Mouse (Mus musculus) MEL-GATA-1-ER (cell line): Measurements from ENCODE around the gene Ccdc85c.

Source experiments
- DNase-seq: peaks from one replicate; pipeline ENCODE4 v3.0.0-alpha.2; 2012; ENCODE audit warnings: low read depth; ENCODE audit errors: extremely low read depth

Ccdc85c gene

DNA sequence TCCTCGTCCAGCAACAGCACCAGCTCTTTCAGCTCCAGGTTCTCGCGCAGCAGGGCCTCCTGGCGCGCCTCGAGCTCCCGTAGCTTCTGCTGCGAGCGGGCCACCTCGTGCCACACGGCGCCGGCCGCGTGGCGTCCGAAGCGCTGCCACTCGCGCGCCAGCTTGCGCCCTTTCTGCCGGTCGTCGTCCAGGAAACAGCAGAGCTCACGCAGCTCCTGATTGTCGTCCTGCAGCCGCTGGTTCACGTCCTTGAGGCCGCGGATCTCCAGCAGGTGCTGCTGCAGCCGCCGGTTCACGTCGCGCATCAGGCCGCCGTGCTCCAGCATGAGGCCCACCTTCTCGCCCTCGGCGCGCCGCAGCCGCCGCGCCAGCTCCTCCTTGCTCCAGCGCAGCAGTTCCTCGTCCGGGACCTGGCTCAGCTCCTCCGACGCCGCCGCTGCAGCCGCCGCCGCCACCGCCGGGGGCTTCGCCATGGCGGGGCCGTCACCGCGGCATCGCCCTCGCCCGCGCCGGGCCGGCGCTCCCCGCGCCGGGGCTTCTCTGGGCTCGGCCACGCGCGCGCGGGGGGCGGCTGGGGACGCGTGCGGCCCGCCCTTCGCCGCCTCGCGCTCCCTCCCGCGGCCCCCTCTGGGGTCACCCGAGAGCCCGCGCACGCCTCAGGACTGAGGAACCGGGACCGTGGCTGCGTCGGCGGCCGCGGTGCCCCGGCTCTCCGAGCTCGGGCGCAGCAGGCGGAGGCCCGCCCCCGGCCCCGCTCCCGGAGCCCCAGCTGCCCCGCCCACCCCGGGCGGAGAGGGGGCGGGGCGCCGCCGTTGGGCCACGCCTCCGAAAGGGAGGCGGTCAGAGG is at the start of gene Ccdc85c:
Gene Ccdc85c, minus strand, starts transcription at position 765 of the 847 bp plus-strand sequence.
- no peak for DNase-seq

DNA sequence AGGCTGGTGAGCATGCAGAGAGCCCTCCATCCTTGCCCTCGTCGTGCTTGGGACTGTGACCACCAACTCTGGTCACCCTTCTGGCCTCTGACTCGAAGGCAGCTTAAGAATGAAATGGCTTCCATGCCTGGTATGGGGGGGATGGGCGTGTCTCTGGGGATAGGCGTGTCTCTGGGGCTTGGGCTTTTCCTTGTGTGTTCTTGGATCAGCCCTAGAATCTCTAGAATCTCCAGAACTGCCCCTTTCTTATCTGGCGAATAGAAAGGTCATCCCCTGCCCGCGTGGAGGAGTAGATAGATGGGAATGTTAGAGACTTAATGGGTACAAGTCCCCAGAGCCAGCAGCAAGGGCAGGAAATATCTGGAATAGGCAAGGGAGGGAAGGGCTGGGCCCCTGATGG is 44.9 kb upstream of the Ccdc85c start:
- DNase-seq, result no peak

DNA sequence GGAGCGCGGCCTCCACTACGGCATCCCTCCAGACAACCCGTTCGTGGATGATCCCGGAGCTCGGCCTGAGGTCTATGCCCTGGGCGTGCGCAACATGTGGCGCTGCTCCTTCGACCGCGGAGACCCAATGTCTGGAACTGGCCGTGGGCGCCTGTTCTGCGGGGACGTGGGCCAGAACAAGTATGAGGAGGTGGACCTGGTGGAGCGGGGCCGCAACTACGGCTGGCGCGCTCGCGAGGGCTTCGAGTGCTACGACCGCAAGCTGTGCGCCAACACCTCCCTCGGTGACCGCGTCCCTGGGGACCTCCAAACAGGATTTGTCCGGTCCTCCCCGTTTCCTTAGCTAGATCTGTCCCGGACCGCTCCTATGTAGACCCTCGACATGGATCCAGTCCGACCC is 43.3 kb upstream of the Ccdc85c start:
- no peak for DNase-seq

DNA sequence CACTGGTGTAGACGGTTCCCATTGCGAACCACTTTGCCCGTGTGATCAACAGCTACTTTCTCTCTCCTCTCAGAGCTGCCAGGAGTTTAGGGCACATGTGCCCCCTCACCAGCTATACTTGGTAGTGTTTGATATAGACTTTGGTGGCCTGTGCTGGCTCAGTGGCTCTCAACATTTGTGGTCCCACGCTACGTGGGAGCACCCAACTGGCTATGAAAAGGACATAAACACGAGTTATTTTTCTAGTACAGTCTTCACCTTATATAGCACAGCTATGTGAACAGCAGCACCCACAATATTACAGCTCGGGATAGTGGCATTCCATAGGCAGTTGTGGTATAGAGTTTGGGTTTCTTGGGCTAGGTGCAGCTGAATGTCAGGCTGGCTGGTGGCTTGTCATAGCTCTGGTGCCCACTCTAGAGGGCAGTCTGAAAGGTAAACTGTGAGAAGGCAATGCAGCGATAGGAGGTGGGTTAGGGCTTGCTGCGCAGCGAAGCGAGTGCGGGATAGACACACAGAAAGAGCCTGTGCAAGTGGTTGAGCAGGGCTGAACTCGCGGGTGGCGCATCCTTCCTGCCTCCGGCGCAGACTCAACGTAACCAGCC is 42.7 kb upstream of the Ccdc85c start:
- DNase-seq, result no peak

DNA sequence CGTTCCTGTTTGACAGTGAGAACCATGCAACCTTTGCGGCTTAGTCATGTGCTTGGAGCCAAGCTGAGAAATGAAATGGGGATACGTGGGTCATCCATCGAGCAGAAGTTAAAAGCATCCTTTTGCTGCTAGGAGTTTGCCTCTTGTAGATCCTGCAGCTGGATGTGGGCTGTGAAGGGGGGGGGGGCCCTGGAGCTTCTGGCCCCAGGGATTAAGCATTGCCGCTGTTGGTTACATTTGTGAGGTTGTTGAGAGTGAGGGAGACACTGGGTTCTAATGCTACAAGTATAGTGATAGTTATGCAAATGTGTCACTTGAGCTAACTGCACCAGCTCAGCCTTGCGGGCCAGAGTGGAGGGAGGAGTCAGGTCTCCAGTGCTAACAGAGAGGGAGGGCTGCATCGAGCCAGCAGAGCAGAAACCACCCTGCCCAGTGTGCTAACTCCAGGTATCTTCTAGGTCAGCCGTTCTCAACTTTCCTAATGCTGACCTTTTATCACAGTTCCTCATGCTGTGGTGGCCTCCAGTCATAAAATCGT is 42.0 kb upstream of the Ccdc85c start:
- DNase-seq, result no peak

DNA sequence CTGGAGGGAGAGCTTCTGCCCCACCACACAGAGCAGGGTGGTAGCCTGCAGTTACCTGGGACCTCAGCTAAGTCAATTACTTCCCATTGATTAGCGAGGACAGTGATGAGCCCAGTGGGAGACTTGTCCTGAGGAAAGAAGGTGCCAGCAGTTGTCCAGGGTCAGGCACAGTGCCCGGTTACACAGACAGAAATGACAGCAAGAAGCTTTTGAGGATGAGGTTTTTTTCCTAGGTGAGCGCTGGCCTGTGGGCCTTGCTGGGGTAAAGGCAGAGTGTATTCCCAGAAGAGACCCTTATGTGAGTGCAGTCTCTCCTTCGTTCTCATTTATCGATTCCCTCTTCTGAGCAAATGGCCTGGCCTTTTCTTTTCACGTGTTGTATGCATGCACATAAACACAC is 41.4 kb upstream of the Ccdc85c start:
- no peak for DNase-seq

DNA sequence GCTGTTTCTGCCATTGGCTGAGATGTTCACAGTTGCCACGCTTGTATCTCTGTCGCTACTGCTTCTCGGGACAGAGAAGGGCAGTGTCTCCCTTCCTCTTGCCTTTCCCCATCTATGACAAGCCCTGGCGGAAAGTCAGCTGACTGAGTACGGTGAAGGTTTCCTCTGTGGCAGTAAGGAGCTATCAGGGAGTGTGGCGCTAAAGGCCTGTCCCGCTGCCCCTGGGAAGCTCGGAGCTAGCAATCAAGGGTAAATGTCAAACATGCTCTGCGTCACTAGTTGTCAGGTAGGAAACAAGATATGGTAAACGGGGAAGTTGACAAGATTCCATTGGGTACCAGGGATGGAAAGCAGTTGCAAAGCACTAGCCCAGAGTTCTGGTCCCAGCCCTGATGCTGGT is 40.6 kb upstream of the Ccdc85c start:
- no peak for DNase-seq

DNA sequence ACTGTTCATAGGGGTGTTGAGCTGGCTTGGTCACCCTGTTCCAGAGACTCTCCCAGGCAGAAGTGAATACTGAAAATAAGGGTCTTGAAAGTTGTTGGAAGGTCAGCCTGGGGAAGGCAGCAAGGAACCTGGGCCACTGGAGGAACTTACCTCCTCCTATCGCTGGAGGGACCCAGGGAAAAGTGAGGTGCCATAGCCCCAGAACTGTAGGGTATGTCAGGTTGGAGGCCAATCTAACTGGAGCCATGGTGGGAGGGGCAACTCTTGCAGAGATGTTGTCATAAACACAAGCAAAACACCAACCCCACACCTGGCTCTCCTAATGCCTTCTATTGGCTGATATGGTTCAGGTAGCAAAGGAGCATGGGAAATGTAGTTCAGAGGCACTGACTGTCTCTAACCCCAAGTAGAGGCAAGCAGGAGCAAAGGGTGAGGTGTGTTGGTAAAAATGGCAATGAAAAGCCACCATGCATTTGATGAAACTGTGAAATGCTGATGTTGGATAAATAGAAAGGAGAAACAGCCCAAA is 38.1 kb upstream of the Ccdc85c start:
- no peak for DNase-seq

DNA sequence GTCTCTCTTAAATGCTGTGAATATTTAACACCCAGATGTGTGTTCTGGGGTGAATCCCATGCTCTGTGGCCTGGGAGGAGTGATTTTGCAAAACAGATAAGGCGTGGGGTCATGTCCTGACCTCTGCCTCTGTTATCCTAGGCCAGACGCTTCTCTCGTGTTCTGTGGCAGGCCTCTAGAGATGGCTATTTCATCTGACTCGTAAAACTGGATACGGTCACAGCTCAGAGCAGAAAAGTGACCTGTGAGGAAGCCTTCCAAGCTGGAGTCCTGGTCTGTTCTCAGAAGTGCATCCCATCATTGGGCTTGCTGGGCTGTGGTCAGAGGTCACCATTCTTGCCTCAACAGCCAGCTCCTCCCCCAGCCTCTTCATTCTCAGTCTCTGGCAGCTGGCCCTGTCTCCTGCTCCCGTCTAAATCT is 37.2 kb upstream of the Ccdc85c start:
- no peak for DNase-seq

DNA sequence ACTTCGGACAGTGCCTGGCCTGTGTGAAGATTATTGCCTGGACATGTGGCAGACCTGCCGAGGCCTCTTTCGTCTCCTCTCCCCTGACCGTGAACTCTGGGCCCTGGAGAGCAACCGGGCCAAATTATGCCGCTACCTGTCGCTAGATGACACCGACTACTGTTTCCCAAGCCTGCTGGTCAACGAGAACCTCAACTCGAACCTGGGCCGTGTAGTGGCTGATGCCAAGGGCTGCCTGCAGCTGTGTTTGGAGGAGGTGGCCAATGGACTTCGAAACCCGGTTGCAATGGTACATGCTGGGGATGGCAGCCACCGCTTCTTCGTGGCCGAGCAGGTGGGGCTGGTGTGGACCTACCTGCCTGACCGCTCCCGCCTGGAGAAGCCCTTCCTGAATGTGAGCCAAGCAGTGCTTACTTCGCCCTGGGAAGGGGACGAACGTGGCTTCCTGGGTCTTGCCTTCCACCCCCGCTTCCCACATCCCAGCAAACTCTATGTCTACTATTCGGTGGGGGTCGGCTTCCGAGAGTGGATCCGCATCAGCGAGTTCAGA is 36.6 kb upstream of the Ccdc85c start:
- DNase-seq, result no peak

DNA sequence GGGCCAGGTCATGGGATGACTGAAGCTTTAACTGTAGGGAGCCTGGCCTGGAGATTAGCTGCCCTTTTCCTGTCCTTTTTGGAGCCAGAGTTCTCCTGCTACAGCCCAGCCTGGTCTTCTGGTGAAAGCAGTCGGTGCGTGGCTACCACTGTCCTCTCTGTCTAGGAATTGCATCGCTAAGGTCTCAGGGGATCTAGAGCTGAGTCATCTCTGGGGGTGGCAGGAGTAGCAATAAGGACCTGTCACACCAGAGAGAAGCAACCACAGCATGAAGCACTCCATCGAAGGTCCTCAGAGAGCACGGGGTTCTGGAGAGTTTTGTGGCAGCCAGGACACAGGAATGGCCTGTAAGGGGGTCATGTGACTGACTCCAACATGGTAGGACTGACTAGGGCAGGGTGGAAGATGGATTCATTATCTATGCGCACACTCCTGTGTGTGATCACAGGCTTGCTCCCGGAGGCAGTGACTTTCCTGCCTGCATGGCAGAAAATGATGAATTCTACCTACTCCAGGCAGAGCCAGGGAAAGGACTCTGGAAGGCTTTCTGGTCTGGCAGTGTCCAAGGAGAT is 35.3 kb upstream of the Ccdc85c start:
- DNase-seq, result no peak

DNA sequence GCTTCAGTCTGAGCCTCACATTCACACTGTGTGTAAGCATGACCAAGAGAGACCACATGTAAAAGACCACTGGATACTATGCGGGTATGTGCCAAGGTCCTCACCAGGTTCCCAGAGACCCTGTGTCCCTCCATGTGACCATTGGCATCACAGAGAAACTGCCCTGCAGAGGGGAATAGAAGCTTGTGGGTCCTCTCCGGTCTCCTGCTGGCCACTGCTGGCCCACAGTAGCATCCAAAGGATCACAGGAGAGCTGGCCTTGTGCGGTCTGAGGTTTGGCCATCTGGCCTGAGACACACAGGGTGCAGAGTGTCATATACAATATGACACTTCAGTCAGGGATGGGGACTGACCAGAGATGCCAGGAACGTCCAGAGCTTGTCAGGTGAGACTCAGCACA is 34.8 kb upstream of the Ccdc85c start:
- DNase-seq, result no peak

DNA sequence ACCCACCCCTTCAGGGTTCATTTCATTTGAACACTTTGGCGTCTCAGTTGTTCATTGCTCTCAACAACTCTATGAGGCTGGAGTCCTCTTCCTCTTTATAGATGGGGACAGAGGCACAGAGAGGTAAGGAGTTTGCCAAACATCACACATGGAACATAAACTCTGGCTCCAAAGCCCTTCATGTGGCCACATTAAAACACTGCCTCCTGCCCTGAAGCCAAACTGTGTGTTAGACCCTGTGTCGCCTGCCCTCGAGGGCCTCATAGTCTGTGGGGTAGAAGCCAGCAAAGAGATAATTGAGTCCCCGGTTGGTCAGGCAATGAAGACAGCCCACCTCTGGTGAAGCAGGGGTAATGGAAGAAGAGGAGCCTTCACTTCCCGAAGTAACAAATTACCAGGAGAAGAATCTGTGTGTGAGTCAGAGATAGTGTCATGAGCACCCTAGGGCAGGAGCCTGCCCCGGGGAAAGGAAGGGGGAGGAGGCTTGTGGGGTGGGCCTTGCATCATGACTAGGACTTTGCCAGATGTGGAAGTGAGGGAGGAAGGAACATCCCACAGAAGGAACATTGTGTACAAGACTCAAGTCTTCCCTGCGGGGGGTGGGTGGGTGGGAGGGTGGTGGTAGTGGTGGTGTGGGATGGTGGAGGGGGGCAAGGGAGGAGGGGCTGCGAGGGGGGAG is 34.0 kb upstream of the Ccdc85c start:
- no peak for DNase-seq

DNA sequence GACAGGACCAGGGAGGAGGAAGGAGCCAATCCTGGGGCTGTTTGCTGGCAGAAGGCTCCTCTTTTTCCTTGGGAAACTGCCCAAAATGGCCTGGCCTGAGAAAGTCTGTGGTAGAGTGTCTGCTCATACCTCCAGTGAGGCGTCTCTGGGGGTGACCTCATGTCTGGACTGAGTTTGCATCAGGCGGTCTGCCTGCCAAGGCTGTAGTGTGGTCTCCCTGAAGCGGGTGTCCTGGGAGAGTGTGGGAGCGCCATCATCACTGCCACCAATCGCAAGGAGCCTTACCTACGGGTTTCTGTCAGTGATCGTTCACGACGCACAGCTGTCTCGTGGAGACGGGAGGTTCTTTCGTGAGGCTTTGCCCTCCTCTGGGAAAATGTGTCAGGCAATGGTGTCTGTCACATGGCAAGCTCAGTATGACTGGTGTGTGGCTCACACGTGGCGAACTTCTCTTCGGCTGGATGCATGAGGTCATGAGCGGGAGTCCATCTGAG is 33.2 kb upstream of the Ccdc85c start:
- no peak for DNase-seq

DNA sequence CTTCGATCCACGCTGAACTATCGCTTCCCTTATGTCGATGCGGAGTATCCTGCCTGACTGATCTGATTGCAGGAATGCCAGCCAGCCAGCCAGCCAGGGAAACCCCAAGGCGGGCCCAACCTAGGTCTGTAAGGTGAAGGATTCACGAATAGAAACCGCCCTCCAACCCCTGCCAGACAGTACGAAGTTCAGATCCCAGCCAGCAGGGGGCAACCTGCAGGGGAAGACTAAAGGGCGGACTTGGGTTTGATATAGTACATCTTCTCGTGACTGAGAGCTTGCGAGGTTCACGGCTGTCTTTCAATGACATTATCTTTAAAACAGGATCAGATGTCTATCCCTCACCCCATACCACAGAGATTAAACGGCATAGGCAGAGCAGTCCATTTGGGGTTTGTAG is 32.3 kb upstream of the Ccdc85c start:
- DNase-seq, result no peak

DNA sequence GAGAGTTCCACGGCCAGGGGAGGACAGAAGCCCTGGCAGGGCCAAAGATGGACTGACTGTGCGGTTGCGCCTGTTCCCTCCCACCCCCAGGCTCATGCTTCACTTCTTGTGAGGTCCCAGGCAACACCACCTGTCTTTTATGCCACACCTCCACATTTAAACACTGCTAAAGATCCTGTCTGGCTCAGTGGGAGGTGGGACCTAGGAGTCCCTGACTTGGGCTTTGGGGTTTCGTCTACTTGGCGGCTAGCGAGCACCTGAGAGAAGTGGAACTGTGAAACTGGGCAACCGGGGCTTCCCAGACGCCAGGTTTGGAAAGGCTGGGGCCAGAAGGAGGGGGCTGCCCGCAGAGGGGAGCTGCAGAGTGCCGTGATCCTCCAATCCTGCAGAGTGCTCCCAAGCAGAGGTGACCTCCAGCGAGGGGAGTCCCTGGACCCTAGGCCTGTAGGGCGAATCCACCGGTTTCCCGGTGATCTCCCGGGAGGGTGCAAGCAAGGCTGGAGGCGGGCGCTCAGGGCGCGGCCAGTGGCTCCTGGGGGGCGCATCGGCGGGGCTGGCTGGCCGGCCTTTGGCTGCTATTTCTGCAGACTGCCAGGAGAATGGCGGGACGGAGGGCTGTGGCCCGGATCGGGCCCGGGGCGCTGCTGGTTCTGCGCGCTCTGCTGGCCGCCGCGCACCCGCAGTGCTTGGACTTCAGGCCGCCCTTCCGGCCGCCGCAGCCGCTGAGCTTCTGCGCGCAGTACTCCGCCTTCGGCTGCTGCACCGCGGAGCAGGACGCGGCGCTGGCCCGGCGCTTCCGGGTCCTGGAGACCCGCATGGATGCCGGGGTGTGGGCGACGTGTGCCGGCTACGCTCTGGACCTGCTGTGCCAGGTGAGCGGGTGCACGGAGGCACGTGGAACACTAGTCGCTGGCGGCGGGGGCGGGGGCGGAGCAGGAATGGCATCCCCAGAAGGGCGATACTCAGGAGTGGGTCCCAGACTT is 30.9 kb upstream of the Ccdc85c start, which contains the start of gene Hhipl1:
Gene Hhipl1, plus strand, starts transcription at position 459 of the 983 bp plus-strand sequence.
- no peak for DNase-seq

DNA sequence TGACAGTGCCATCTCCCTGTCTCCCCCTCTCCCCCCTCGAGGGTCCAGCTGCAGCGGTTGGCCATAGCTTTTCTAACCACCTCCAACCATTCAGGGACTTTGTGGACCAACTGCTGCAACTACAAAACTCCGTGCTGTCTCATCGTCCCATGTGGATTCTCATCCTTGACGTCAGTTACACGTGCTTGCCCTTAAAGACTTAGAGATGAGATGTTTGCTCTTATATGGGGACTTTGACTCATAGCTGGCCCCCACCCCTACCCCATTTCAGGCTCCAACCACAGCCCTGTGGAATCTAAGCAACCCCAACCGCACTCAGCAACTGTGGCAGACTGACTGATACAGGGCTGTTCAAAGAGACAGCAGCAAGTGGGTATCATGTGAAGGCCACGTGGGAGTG is 29.9 kb upstream of the Ccdc85c start:
- no peak for DNase-seq

DNA sequence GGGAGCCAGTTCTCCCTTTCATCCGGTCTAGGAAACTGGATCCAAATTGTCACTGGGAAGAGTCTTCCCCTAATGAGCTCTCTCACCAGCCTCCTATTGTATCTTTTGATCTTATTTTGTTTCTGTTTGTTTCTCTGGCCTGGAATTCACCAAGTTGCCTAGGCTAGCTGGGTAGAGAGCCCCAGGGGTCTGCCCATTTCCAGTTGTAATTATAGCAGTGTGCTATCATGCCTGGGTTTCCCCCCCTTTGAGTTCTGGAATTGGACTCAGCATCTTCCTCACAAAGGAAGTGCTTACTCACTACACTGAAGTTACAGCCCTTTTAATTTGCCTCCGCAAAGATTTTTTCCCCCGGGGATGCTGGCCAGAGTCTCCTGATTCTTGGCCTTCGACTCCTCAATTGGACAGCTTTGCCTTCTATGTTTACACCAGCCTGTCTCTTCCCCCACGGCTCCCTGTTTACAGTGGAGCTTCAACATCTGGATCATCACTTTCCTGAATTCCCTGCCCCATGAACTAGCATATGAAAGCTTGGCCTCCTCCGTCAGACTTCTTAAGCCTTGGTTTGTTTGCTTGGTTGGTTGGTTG is 28.6 kb upstream of the Ccdc85c start:
- no peak for DNase-seq

DNA sequence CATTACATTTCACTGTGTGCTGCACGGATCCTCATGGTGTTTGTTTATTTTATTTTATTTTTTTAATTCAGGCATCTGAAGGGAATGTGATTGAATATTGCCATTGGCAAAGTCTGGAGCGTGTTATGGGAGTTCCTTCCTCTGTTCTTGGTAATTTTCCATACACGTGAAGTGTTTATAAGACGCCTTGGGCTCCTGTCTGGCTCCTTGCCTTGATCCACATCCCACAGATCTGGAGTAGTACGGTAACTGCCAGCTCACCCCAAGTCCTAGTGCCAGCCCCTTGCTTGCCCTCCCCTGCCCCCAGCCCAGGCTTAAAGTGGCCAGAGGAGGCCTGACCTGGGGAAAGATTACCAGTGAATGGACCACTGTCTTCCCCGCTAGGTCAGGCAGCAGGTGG is 25.8 kb upstream of the Ccdc85c start:
- DNase-seq, result no peak
